Mouse (Mus musculus) liver, adult 2 months (tissue): ENCODE results near the gene 1700056E22Rik.

Experiments
- CTCF ChIP-seq: fragments of 200-500 bp; IDR thresholded peaks from 2 replicates; pipeline ENCODE4 v1.5.1; 2011; ENCODE audit warnings: low read depth, low read length, control low read depth
- POLR2A ChIP-seq: fragments of 200-500 bp; IDR thresholded peaks from 2 replicates; pipeline ENCODE4 v1.6.1; 2011; ENCODE audit warnings: low read length, control low read depth; ENCODE audit not compliant: insufficient read depth; ENCODE audit errors: extremely low read depth

GRCm38 (mm10) chr1:184064306-184064705 lies 30.2 kb upstream of the 1700056E22Rik start:
- TF ChIP-seq POLR2A (no peak), CTCF (no peak)
